Mouse (Mus musculus): ENCODE measurements around the gene Setd7.
"Not testable (repeated sequence)": the region's sequence is repeated elsewhere in the genome, so short reads cannot be mapped to it uniquely, and the experiment has no call there.

Gene Setd7

DNA sequence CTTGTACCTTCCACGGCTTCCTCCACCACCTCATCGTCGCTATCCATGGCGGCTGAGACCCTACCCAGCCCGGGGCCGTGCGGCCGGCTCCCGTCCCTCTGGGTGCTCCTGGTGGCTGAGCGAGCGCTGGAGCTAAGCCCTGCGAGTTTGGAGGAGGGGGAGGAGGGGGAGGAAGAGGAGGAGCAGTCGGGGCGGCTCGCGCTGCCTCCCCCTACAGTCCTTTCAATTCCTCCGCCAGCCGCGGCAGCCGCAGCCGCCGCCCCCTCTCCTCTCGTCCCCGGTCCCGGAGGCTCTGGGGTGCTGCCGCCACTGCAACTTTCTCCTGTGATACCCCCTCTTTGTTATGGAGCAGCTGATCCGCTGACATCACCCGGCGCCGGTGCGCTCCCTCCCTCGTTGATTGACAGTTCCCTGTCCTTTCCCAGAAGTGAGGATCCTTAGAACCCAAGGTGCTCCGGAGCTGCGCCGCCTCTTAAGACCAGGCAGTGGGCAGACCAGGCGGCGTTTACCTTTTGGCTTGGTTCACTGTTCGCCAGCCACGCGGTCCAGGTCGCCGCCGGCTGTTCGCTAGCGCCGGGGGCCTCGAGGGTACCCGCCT is at the start of gene Setd7:
Gene Setd7, minus strand, starts transcription at position 369 of the 598 bp plus-strand sequence.
- peak; percentile 87 for DNase-seq

DNA sequence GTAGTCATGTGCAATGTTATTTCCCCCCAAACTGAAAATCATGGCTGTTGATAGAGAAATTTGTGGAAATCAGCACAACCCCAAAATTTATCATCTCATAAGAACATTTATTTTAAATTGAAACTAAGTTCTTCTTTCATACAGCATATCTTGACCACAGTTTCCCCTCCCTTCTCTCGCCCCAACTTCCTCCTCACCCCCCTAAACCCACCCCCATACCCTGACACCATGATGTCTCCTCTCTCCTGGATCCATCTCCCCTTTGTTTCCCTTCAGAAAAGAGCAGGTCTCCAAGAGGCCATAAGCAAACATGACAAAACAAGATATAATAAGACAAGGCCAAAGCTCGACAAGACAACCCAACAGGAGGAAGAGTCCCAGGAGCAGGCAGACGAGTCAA is 43.8 kb upstream of the Setd7 start:
- no peak for DNase-seq

DNA sequence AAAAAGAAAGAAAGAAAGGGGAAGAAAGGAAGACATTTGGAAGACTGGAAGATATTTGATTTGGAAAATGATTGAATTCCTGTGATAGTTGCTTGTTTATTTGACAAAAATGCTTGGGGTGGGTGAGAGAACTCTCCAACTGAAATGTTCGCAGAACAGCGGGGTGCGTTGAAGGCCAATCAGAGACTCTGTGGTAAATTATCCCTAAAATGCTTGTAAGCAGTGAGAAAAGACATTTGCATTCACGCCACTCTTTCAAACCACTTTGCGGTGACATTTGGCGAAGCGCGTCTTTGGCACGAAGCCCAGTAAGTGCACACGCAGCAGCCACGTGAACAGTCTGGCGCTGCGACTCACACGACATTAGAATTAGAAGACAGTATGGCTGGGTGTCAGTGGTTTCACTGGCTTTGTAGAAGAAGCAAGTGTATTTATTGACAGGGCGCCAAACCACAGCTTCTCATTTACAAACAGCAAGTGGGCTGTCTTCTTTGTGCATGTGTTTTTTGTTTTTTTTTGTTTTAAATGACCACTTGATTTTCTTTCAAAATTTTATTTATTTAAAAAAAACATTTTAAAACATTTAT is 43.1 kb upstream of the Setd7 start:
- peak; percentile 15 for DNase-seq

DNA sequence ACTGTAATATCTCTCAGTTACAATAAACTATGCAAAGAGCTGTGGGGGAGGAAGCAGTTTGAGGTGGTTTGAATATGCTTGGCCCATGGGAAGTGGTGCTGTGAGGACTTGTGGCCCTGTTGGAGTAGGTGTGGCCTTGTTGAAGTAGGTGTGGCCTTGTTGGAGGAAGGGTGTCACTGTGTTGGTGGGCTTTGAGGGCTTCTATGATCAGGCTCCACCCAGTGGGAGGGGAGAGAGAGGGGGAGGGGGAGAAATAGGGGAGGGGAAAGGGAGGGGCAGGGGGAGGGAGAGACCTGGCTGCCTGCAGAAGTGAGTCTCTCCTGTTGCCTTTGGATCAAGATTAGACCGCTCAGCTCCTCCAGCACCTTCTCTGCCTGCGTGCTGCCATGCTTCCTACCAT is 40.8 kb upstream of the Setd7 start:
- no peak for DNase-seq

DNA sequence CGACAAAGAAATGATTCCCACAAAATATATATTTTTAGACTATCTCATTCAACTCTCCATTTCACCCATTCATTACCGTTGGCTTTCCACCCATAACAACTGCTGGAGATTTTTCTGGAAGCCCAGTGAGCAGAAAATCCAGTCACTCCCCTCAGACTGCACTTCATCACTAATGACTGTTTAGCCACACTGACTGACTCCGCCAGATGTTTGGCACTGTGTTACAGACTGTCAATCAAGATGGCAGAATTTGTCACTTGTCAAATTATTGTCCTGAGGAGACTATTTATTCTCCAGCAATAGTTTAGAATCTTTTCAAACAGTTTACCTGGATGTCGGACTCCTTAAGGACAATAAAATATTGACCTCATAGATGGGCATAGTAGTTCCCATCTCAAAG is 40.0 kb upstream of the Setd7 start:
- no peak for DNase-seq

DNA sequence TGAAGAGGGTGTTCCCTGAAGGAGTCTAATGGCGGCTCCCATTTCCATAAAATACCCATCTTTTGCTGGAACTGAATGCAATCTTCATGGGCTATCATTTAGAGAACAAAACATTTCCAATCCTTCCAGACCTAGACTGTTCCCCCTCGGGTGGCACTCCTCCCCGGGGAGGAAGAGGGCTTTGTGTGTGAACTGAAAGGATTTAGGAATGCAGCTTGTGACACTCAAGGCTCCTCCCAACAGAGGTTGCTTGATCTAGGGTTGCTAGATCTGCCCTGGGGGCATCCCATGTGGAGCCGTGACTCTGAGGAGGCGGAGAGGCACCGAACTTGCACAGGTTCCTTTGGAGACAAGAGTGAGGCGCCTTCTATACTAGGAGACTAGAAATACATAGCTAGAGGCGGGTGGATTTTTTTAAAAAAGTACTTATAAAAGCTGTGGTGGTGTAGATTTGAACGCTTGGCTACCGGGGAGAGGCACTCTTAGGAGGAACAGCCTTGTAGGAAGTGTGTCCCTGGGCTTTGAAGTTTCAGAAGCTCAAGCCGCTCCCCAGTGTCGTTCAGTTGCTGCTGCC is 38.5 kb upstream of the Setd7 start:
- no peak for DNase-seq

DNA sequence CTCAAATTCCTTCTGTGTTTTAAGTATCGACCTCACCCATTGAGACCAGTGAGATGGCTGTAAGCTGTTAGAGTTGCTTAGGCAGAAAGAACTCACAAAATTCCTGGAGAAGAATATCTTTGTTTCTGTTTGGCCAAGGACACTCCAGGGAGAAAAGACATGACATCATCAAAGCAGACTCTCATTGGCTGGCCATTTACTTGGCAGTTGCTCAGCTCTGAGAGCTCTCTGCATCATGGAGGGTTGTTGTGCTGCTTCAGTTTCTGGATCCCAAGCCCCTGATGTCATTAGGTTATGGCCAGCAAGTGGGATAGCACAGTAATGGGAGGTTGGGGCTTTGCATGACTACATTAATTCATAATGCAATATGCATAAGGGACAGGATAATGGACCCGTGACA is 35.9 kb upstream of the Setd7 start:
- no peak for DNase-seq

DNA sequence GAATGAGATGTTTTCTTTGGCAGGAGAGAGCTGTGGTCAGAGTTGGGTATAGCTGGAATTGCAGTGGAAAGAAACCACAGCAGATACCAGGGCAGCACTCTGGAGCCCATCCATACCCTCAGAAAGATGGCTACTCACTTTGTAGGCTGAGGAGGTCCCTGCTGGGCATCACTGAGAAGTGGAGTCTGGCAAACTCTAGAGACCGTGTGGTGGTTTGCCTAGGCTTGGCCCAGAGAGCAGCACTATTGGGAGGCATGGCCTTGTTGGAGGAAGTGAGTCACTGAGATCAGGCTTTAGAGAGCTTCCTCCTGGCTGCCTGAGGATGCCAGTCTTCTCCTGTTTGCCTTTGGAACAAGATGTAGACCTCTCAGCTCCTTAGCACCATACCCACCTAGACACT is 32.8 kb upstream of the Setd7 start:
- DNase-seq: no peak

DNA sequence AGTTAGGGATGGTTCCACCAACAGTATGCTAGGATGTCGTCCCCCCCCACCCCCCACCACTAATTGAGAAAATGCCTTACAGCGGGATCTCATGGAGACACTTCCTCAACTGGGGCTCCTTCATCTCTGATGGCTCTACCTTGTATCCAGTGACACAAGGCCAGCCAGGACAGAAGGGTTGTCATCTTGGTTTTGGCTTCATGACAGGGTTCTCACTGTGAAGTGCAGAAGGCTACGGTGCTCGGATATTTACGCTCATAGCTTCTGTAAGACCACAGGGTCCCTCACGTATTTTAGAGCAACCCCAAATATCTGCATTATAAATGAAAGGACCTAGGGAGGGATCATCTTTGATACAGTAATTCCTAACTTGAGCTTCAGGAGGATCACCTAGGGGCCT is 30.9 kb upstream of the Setd7 start:
- DNase-seq: no peak

DNA sequence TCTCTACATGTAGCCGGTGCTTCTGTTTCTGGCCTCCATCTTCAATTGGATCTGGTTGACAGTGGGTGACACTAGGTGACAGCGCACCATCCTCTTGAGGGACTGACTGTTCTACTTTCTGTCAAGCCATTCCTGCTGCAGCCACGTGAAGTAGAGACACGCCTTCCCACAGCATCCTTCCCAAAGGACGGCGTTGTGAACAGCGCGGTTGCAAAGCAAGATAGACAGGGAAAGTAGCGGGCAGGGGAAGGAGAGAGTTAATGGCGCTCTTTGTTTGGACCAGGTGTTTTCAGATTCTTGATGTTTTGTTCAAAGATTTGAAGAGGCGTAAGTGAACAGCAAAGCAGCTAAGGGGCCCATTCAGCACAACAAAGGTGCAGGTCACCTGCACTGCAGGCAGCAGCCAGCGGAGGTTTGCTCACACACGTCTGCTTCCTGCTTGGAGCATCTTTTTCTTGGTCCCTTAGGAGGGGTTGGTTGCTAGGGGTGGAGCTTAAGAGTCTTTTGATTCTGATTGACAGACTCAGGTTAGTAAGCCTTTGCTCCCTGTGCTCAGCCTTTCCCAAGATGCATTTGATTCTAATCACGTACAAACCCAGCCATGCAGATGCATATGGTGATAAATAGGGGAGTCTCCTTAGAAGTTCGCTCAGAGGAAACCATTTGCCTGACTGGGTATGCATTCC is 29.7 kb upstream of the Setd7 start:
- DNase-seq: no peak

DNA sequence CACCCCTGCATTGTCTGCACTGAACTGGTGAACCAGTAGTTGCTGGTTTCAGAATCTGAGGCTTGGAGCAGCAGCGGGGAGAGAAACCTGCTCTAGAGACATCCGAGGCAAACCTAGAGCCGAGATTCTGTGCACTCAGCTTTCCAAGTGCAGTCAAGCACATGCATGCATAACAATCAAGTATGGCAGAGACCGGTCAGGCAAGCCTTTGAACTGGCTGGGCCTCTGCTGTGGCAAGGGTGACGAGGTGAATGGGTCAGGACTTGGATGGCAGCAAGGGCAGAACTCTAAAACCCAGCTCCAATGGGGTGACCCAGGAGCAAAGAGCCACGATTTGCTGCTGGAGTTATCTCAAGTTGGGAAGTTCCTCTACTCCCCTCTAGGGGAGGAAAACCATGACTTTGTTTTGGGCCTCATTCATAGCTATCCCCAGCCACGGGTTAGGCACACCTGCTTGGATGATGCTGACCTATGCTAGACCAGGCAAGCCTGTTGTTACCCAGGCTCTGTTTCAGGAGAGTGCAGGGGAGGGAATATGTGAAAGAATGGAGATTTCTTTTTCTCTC is 27.1 kb upstream of the Setd7 start:
- DNase-seq: no peak

DNA sequence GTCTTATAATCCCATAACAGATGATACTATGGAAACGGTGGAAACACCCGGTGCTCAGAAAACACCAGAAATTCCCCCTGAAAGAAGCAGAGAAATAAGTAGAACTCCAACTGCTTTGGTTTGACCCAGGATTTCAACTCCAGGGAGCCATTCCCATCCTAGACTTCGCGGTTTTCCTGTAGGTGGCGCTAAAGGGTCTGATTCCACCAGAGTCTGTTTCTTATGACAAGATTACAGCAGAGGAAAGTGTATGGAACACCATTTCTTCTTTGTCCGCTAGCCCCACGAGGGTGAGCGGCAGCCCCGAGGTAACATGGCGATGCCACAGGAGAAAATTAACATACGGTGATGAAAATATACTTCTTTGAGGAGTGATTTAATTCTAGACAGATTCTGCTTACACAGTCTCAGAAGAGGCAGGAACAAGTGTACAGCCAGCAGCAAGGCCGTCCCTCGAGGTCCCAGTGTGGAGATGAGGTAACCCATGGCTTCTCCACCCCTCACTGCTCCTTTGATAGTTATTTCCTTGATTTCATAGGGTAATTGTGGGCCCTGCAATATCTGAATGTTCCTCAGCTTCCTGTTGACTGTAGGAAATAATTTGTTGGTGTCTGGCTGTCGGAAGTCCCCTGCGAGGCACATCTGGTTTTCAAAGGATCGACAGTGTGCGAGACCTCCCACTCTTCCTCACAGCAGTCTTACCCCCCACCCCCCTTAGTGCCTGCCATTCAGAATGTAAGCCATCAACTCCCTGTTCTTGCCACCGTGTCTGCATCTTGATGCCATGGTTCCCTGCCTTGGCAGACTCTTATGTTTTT is 23.1 kb upstream of the Setd7 start:
- peak; percentile 94 for DNase-seq

DNA sequence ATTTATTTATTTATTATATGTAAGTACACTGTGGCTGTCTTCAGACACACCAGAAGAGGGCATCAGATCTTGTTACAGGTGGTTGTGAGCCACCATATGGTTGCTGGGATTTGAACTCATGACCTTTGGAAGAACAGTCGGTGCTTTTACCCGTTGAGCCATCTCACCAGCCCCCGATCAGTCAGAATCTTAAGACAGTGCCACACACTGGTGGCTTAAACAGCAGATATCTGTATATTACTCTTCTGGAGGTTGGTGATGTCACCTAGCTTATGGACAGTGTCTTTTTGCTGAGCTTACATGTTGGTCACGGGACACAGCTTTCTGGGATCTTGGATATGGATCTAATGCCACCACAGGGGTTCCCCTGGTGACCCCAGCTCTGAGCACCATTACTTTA is 18.6 kb upstream of the Setd7 start:
- not testable (repeated sequence) for DNase-seq

DNA sequence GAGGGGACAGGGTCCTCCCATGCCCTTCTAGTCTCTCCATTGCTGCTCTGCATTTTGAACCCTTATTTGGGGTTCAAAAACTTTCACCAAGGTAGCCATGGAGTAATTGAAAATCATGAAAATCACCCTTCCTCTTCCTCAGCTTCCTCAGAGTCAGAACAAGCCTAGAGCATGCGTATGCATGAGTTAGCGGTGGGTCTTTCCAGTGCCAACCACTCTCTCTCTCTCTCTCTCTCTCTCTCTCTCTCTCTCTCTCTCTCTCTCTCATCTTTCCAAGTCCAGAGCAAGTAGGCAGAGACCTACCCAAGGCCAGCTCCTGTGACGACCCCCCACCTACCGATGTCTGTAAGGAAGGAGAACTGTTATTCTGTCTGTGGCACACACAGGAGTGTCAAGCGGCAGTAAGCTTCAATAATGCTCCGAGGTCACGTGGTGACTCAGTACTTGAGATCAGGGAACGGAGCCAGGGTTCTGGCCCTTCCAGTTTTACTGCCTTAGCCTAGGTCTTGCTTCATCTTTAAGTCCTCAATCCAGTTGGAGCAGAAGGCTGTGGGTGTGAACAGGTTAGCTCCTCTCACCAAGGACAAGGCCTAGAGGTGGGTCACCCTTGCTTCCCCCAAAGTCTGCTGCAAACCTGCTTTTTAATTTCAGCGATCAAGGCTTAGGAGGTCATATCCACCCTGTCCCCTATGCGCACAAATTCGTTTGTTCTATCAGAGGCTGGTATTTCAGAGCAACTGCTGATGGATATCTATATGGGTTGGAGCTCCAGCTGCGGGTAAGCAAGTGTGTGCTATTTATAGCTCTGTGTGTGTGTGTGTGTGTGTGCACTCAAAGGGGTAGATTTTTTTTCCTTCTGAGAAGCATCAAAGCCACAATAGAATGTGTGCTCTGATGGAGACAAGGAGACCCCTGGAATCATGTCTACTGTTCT is 17.4 kb upstream of the Setd7 start:
- peak; percentile 94 for DNase-seq

DNA sequence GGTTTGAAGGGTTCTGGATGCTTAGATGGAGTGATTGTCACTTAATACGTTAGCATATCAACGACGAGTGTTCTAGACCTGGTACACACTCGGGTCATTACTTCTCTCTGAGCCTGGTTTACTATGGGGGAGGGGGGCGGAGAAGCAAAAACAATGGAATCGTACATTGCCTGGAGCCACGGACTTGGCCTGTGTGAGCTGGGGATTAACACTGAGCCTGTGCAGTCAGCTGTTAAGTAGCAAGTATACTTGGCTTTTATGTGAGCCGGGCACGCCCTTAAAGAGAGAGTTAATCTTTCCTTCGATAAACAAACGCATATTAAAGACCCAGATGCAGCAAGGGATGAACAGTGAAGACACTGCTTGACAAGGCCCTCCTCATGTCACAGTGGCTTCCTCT is 16.7 kb upstream of the Setd7 start:
- no peak for DNase-seq

DNA sequence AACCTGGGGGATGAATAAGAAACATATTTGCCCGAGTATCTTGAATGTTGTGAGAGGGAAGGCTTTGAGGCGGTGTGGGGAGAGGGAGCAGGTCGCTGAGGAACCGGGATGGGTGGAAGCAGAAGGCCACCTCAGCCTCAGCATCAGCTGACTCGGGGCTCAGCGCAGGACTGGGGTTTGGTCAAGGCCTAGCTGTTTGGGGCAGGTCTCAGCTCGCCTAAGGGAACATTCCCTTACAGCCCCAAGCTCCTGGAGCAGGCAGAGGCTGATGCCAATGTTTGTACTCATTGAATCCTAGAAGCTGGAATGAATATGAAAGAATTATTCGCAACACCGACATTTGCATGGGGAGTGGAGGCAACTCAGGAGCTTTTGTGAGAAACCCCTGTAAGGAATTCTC is 13.2 kb upstream of the Setd7 start:
- no peak for DNase-seq

DNA sequence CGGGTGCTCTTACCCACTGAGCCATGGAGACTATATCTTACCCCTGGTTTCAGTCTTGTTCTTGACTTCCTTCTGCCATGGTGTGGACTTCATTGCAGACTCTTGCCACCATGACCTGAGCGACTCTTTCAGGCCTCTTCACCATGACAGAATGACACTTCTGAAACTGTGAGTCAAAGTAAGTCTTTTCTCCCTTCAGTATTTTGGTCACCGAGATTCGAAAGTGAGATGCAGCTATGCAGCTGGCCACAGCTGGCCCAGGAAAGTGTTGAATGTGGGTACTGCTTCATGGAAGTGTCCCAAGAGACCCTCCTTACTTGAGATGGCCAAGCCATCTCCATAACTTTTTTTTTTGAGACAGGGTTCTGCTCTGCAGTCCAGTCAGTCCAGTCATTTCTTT is 9.5 kb upstream of the Setd7 start:
- DNase-seq: no peak

DNA sequence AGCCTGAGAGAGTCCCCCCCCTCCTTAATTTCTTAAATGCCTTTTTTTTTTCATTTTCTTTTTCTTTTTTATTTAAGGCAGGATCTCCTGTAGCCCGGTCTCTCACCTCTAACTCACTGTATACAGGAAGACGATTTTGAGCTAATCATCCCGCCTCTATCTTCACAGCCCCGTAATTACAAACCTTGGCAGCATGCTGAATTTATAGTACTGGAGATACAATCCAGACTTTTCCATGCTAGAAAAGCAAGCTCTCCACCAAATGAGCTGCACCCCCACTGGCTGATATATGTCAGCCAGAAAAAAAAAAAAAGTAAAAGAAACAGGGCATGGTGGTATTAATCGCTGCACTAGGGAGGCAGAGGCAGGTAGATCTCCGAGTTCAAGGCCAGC is 1.3 kb upstream of the Setd7 start:
- no peak for DNase-seq

DNA sequence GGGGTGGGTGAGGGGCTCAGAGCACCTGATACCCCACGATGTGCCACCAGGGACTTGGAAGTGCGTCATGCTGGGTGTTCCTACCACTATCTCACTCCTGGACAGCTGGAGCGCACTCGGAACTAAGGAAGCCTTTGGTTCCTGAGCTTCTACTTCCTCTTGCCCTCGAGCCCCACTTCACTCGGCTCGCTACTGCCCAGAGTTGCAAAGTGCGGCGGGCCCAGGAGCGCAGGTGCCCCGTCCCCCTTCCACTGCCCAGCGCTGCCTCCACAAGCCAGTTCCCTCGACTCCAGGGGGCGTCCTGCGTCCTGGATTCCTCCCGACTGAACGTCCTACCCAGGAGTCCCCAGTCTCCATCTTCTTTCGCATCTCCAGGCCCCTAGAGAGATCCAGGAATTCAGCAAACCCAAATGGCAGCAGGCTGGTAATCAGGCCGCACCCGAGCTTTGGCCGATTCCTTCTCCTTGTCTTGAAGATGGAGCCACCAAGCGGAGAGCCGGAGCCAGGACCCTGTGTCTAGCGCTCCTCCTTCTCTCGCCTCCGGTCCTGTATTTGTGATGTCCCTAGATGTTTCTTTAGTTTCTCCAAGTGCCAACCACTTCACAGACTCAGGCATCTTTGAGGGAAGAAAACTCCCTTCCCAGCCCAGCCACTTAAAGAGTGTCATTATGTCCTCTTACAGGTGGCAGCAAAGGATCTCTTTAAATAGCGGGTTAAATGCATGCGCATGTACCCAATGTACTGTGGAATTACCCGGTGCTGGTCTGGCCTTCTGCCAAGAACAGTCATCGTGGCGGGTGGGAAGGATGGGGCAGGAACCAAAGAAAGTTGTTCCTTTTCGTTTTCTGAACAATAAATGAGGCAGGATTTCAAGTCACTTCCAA is 672 bp upstream of the Setd7 start:
- peak; percentile 71 for DNase-seq

DNA sequence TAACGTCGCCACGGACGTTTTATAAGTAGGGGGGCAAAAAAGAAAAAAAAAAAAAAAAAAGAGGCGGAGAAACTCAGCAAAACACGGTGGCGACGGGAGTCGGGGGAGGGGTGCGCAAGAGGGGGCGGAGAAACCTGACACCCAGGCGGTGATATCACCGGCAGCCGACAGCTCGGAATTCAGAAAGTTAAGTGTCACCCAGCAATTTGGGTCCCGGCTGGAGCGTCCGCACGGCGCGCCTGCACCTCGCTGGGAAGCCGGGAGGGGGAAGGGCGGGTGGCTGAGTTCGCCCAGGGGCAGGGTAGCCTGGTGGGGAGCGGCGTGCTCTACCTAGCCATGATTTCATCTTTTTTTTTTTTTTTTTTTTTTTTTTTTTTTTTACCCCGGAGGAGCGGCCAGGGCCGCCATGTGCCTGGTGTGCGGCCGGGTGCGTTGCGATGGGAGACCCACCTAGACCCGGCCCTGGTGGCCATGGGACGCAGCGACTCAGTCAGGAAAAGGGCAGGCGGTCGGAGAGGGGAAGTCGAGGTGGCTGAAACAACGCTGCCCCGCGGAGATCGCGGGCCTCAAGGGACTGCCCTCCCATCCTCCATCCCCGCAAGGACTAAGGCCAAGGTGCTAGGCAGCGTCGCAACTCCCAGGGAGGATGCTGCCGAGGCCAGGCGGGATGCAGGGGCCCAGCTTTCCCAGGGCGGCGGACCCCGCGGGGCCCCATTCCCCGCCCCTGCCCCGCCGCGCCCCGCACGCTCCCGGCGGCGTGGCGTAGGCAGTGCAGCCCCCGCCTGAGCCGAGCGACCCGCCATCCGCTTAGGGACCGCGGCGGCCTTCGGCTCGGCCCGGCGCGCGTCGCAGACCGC is 857 bp downstream of the Setd7 start:
- DNase-seq: peak; percentile 90
